Mouse (Mus musculus): ENCODE results near the gene Slc22a23.

The Slc22a23 gene

GRCm38 (mm10) chr13:34343719-34344375 is 1.1 kb downstream of the Slc22a23 start:
- DNase-seq (ENCODE audit: low read depth, low spot score): peak; percentile 53

GRCm38 (mm10) chr13:34342286-34342890 is 2.6 kb downstream of the Slc22a23 start:
- DNase-seq (ENCODE audit: low read depth, low spot score): peak; percentile 24

GRCm38 (mm10) chr13:34336895-34337294 is 8.1 kb downstream of the Slc22a23 start:
- DNase-seq (ENCODE audit: low read depth, low spot score): no peak

GRCm38 (mm10) chr13:34334847-34335246 is 10.1 kb downstream of the Slc22a23 start:
- peak; percentile 32 for DNase-seq (ENCODE audit: low read depth, low spot score)

- DNase-seq (ENCODE audit: low read depth, low spot score): peak; percentile 97
Observed at GRCm38 (mm10) chr13:34332762-34333161, 12.2 kb downstream of the Slc22a23 start.

GRCm38 (mm10) chr13:34331399-34332186 is 13.4 kb downstream of the Slc22a23 start:
- no peak for DNase-seq (ENCODE audit: low read depth, low spot score)

- peak; percentile 76 for DNase-seq (ENCODE audit: low read depth, low spot score)
Observed at GRCm38 (mm10) chr13:34329589-34329988, 15.4 kb downstream of the Slc22a23 start.

GRCm38 (mm10) chr13:34326992-34327391 is 18.0 kb downstream of the Slc22a23 start:
- no peak for DNase-seq (ENCODE audit: low read depth, low spot score)

- DNase-seq (ENCODE audit: low read depth, low spot score): no peak
Observed at GRCm38 (mm10) chr13:34323361-34323760, 21.6 kb downstream of the Slc22a23 start.

- DNase-seq (ENCODE audit: low read depth, low spot score): no peak
Observed at GRCm38 (mm10) chr13:34320482-34320881, 24.5 kb downstream of the Slc22a23 start.

GRCm38 (mm10) chr13:34317051-34317450 is 27.9 kb downstream of the Slc22a23 start:
- no peak for DNase-seq (ENCODE audit: low read depth, low spot score)

- no peak for DNase-seq (ENCODE audit: low read depth, low spot score)
Observed at GRCm38 (mm10) chr13:34316511-34316910, 28.5 kb downstream of the Slc22a23 start.

- no peak for DNase-seq (ENCODE audit: low read depth, low spot score)
Observed at GRCm38 (mm10) chr13:34313033-34313491, 31.9 kb downstream of the Slc22a23 start.

- DNase-seq (ENCODE audit: low read depth, low spot score): no peak
Observed at GRCm38 (mm10) chr13:34312346-34313002, 32.5 kb downstream of the Slc22a23 start.

GRCm38 (mm10) chr13:34311593-34311992 is 33.4 kb downstream of the Slc22a23 start:
- DNase-seq (ENCODE audit: low read depth, low spot score): no peak

GRCm38 (mm10) chr13:34308604-34308927 is 36.4 kb downstream of the Slc22a23 start:
- no peak for DNase-seq (ENCODE audit: low read depth, low spot score)

GRCm38 (mm10) chr13:34307696-34308603 is 37.0 kb downstream of the Slc22a23 start:
- DNase-seq (ENCODE audit: low read depth, low spot score): no peak

- DNase-seq (ENCODE audit: low read depth, low spot score): no peak
Observed at GRCm38 (mm10) chr13:34305964-34306671, 38.9 kb downstream of the Slc22a23 start.

GRCm38 (mm10) chr13:34304896-34305295 is 40.1 kb downstream of the Slc22a23 start:
- DNase-seq (ENCODE audit: low read depth, low spot score): no peak

GRCm38 (mm10) chr13:34303386-34304016 is 41.5 kb downstream of the Slc22a23 start:
- no peak for DNase-seq (ENCODE audit: low read depth, low spot score)

Measured in c-Kit-negative CD71-positive TER-119-positive erythroid progenitor cells, embryonic 14.5 days (primary cell).